Mouse (Mus musculus) gastrocnemius, postnatal 25 days (tissue): Measurements from ENCODE around the gene Epb41l2. TPM values are rescaled to one million over a fixed set of nuclear protein-coding genes. Genes with fewer than 3 reads are reported as not detected.

ENCODE experiments used
- total RNA-seq, 2 experiments: library from RNA; stranded (reverse); gene quantifications; 1 replicate in 1 of 2; 2 replicates in 1 of 2; pipeline ENCODE4 v1.2.3; 2021

The Epb41l2 gene
- total RNA-seq, 2 experiments from 2014 or later, result 34.5 to 41.4 TPM

Other genes with a start within 250 kb of the Epb41l2 start
- 10 to 100 TPM; 19.7 to 21.5 TPM for gene Akap7, start 51.9 kb upstream of the Epb41l2 start, total RNA-seq
- not detected for gene Smlr1, start 176.5 kb downstream of the Epb41l2 start, total RNA-seq